Mouse (Mus musculus): ENCODE measurements around the gene Slc17a5.
"Not testable (repeated sequence)": the region's sequence is repeated elsewhere in the genome, so short reads cannot be mapped to it uniquely, and the experiment has no call there.

The Slc17a5 gene

DNA sequence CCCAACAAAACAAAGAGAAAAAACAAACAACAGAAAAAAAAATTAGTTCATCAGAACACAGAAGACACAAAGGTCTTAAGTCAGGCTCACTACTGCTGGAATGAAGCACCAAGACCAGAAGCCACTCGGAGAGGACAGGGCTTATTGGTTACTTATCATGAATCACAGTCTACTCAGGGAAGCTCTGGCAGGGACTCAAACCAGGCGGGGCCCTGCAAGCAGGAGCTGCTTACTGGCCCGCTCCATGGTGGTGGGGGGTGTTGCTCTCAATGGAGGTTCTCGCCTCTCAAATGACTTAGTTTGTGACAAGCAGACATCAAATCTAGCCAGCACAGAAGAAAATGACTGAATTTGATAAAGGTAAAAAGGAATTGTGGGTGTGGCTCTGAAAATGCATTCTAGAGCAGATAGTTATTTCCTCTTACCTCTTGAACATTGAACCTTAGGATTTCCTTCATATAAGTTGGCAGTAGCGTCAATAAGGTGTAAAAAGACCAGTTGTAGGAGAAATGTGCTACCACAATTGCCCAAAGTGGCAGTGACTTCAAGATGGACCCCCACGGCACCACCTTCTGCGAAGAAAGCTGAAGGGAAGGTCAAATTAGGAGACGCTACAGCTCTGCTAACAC lies 29.1 kb downstream of the Slc17a5 start:
- no peak for DNase-seq (ENCODE audit: low spot score)

DNA sequence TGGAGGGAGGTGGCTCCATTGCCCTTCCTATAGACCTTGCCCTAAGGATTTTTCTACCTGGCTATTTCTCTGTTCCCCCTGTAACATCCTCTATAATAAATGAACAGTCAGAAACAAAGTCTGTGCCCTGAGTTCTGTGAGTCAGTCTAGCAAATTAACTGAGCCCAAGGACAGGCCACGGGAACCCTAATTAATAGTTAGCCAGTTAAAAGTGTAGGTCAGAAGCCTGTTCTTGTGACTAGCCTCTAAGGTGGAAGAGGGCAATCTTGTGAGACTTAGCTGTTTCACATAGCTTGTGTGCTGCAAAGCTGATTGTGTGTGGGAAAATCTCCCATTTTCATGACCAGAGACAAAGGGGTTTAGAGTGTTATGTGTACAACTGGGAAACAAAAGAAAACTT lies 30.8 kb downstream of the Slc17a5 start:
- DNase-seq (ENCODE audit: low spot score) = no peak

DNA sequence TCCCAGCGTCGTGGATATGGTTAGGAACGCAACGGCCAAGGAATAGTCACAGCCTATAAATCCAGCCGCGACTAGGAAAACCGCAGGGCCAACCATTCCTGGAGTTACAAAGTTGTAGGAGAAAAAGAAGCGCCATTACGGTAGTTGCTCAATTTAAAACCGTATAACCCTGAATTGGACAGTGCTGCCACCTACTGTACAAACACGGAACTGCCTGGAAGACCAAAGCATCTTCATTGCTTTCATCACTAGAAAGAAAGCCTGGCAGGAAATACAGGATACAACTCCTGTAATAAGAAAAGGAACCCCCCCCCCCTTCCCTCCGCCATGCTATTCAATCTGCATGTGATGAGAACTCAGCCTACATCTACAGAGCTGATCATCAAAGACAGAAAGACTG lies 34.9 kb downstream of the Slc17a5 start:
- DNase-seq (ENCODE audit: low spot score) = peak; percentile 69

DNA sequence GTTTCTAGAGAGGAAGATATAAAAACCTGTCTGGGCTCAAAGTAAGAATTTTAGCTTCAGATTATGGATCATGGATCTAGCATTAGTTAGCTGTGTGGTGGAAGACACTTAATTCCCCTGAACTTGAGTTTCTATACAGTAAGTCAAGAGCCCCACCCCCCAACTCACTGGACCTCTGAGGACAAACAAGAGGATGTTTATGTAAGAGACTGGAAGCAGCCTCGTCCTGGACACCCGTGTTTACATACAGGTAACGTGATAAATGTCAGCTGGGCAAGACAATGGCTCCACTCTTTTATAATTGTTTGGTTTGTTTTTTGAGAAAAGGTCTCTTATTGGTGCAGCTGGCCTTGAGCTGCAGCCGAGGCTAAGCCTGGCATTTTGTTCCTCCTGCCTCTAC lies 36.1 kb downstream of the Slc17a5 start:
- no peak for DNase-seq (ENCODE audit: low spot score)

DNA sequence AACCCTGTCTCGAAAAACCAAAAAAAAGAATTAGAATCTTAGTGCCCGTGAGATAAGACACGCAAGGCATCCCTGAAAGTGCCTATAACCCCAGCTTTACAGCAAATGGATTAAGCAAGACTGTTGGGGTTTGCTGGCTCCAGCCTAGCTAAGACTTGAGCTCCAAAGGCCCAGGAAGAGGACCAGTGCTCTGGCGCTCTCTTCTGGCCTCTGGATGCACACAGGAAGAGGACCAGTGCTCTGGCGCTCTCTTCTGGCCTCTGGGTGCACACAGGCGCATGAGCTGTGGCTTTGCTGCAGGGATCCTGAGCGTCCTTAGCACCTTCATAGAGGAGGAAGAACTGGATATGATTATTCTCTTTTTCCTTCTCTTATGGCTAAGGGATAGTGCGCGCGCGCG lies 40.1 kb downstream of the Slc17a5 start:
- DNase-seq (ENCODE audit: low spot score) = no peak

DNA sequence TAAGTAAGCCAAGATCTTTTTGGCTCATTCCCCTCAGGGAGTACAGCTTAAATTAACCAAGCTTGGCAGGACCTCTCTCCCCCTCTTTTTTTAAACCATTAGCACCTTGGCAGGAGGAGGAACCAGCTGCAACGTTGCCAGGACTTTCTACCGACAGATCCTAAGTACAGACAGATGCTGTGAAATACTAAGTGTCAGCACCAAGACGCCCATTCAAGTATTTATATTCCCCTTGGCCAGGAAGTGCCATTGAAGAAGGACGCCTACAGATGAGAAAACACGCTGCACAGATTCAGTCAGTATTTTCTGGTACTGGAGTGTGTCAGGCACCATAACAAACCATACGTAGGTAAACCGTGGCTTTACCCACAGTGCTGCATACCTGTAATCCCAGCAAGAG lies 40.9 kb downstream of the Slc17a5 start:
- DNase-seq (ENCODE audit: low spot score) = no peak

DNA sequence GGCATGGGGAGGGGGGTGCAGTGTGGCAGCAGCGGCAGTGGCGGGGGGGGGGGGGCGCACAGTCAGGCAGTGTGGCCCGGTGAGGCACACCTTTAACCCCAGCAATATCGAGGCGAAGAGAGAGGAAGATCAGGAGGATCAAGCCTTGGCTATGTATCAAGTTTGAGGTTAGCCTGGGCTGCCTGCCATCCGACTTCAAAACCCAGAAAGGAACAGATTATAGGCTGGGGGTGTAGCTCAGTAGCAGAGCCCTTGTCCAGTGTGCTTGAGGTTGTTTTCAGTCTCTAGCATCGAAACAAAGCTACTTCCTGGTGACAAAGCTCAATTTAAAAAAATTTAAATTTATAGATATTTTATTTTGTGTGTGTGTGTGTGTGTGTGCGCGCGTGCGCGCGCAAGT lies 46.1 kb downstream of the Slc17a5 start:
- no peak for DNase-seq (ENCODE audit: low spot score)

DNA sequence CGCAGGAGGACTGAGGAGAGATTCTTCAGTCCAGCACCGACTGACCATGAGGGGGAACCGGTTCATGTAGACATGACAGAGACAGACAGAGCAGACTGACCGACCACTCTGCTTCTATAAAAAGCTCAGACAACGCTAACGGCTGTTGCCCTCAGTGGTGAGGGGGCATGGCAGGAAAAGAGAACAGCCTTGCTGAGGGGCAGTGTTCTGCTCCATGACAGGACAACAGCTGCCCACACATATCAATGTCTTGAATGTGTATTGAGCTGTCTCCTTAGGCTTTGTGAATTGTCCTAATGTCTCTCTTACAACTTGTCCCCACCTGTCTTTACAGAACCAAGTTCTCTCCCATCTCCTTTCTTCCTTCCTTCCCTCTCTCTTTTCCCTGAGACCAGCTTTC lies 49.4 kb downstream of the Slc17a5 start:
- no peak for DNase-seq (ENCODE audit: low spot score)

DNA sequence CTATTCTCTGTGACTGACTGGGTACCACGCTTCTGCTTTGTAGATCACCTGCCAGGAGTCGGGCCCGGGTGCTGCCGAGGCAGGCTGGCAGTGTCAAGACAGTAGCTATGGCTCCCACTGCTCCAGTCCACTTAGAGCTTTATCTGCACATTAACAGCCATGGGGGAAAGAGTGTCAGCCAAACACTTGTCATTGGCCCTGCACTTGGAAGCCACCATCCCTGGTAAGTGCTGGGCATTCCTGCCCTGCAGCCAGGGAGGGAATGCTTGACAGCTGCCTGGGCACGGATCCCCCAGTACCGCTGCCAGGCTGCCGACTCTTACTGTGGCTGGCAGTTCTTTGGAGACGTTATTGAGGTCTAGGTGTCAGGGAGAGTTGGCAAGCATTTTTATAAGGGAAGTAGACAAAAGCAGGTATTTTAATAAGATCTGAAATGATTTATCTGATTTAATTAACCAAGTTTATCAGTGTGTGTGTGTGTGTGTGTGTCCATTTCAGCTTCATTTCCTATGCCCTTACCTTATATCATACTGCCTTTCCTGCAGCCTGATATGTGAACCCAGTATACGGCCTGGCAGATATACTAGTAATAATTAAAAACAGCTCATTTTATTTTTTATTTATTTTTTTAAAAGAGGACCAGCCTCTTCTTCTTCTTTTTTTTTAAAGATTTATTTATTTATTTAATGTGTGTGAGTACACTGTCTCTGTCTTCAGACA lies 50.5 kb downstream of the Slc17a5 start:
- no peak for DNase-seq (ENCODE audit: low spot score)

DNA sequence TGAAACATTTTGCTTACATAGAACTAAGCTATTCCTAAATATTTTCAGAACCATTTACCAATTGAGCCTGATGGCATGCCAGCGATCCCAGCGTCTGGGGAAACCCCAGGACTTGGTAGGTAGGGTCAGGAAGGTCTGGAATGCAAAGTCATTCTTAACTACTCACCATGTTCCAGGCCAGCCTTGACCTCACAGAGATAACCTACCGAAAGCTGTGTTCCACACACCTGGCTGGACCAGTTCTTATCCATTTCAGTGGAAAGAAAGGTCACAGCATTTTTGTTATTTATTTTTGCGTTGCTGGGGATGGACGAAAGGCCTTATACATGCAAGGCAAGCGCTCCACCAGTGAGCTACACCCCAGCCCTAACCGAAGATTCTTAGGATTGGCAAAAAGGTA lies 53.2 kb downstream of the Slc17a5 start:
- DNase-seq (ENCODE audit: low spot score) = no peak

DNA sequence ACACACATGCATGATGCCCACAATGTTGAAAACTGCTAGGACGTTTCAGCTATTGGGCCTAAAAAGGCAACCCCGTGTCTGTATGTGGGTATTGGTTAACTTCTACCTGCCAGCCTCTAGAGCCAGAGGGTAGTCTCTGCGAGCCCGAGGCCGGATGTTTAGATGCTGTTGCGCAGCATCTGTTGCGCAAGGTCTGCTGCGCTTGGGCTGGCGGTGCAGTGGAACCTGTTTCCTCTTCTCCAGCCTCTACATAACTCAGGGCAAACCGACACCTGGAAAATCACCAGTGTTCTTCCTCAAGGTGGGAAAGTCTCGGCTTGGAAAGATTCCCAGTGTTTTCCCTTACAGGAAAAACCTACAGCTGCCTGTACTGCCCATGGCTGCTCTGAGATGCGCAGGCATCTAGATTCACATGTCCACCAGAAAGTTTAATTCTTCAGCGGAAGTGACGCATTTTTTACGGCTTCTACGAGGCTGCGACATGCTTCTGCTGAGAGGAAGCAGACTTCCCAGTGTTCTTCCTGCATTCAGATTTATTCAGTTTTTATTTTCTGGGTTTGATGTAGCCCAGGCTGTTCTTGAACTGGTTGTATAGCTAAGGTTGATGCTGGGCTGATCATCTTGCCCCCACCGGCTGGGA lies 54.4 kb downstream of the Slc17a5 start:
- DNase-seq (ENCODE audit: low spot score) = no peak

DNA sequence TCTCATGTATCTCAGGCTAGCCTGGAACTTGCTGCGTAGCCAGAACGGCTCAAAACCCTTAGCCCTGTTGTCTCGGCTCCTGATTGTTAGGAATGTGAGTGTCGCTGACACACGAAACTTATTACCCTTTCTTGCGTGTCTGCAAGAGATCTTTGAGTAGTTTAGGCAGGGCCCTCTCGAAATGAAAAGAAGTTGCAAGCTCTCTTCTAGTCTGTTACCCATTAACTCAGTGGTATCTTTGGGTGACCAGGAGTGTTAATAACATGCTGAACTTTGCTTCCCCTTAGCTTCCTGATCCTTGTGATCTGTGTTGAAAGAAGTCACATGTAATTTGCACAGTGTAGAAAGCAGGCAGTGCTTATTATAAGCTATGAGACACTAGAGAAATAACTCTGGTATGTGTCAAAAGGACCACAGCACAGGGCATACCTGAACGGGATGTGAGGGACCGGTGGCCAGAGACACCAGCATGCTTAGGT lies 55.5 kb downstream of the Slc17a5 start:
- DNase-seq (ENCODE audit: low spot score) = no peak

DNA sequence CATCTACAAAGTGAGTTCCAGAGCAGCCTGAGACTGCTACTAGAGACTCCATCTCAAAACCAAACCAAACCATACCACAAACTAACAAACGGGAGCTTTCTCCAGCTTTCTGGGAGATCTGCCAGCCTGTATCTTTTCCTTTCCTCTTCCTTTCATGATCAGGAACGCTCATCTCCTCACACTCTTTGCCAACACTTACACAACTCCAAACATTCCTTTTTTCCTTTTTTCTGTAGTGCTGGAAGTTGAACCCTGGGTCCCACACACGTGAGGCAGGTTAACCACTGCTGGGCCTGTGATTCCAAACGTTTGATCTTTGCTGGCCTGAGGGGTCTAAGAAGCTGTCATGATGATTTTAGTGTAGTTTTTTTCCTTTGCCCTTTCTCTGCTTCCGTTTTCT lies 56.0 kb downstream of the Slc17a5 start:
- no peak for DNase-seq (ENCODE audit: low spot score)

DNA sequence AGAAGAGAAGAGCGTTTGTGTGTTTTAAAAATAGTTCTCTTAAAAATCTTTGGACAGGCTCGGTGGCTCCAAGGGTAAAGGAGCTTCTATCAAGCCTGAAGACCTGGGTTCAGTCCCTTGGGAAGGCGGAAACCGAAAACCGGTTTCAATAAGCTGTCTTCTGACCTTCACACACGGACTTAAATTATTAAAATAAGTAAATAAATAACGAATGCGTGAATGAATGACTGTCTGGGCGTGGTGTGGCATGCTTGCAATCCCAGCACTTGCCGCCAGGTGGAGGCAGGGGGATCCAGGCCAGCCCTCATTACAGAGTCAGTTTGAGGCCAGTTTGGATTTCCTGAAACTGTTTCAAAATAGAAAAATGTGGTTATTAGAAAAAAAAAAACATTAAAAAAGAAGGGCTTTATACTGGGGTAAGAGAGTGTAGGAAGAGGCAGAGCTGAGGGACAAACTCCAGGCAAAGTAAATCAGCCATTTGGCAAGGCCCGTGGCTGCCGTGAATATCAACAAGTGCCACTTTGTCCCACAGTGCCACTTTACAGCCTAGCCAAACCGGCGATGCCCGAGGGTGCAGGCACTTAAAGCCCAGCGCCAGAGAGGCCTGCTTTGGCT lies 60.0 kb downstream of the Slc17a5 start:
- DNase-seq (ENCODE audit: low spot score) = peak; percentile 85

DNA sequence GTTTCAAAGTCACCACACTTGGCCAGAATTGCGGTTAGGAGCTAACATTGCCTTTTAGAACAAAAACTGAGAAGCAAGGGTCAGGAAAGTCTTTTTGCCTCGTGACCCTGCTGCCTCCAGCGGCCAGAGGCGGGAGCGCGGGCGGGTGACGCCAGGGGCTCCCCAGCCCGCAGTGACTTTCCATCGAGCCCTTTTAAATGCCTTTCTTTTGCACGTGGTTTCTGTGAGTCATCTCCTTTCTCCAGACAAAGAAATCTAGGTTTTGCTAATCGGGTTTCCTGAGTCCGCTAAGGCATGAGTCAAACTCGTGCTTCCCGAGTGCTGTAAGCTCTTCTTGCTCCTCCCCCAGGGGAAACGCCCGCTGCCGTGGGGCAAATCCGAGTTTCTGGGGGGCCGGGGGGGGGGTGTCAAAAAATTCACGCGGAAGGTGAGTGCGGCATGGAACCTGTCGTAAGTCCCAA lies 60.5 kb downstream of the Slc17a5 start:
- peak; percentile 87 for DNase-seq (ENCODE audit: low spot score)

DNA sequence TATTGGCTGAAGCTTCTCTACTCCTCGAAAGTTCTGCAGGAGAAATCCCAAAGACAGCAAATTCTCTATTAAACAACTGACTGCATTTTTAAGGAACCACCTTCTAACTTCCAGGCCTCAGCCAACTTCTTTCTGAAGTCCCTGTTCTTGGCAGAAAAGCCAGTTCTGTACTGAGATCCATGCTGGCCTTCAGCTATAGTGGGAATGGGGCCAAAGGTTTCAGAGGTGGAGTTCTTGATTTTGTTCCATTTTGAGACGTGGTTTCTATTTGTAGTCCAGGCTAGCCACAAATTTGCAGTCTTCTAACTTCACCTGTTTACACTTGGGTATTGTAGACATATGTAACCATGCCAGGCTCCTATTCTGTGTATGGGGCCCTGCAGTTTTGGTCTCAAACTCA lies 61.6 kb downstream of the Slc17a5 start:
- peak; percentile 71 for DNase-seq (ENCODE audit: low spot score)

DNA sequence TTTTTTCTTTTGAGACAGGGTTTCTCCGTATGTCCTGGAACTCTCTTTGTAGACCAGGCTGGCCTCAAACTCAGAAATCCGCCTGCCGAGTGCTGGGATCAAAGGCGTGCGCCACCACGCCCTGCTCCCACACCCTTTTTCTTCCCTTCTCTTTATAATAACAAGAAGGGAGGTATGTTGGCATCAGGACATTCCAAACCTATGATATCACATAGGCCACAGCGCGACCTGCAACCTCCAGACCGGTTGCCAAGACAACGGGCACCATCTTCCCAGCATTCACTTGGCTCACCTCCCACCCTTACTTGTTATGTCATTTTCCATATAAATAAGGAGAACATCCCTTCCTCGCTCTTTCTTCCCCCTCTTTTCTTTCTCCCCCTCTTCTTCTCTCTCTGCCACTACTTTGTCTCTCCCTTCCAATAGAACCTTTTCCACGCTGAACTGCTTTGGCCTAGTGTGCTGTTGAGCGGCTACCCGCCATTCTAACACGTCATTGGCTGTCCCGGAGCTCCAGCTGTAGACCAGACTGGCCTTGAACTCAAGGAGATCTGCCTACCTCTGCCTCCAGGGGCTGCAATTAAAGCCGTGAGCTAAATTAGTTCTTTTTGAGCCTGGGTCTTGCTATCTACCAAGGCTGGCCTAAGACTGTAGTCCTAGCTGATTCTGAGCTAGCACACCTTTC lies 62.2 kb downstream of the Slc17a5 start:
- no peak for DNase-seq (ENCODE audit: low spot score)

DNA sequence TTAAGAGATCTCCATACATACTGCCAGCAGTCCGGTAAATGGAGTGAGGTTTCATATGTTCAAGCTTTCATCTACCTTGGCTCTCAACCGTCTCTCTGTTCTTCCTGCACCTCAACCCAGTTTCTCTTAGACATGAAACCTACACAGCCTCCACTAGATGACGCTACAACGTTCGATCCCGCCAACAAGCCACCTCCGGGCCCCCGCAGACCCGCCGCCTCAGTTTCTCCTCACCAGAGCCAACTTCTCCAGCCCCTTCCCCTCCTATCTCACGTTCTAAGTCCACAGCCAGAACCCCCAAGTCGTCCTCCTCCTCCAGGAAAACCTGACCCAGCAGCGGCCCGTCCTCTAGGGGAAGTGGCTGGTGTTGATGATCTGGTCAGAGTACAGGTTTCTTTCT lies 66.2 kb downstream of the Slc17a5 start:
- no peak for DNase-seq (ENCODE audit: low spot score)

DNA sequence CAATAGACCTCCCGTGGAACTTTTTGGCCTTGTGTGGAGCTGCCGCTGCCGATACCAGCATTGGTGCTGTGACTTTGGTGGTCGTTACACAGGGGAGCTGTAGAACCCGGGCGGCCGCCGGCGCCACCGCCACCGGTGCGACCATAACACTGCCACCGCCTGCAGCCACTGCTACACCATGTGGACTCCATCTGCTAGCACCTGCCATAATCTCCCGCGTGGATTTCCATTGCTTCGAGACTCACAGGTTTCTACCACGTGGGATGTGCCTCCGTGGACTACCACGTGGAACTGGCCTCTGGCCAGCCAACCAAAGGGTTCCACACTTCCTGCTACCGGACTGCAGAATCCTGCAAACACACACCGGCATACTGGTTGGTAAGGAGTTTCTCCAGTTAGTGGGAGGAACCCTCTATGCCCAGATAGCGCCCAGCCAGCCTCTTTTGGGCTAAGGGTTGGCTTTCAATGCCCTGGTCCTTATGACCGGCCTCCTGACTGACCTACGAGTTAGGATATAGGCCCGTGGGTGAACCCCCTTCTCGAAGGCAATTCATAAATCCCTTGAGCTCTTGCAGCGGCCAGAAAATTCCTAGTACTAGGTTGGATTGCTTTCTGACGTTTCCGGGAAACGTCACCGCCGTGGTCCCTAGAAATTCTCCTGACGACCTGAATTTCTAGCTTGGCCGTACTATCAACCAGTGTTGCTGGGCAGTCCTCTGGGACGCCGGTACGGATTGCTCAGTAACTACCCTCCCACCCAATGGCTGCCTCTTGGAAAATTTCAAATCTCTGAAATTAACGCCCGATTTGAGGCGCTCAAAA lies 66.8 kb downstream of the Slc17a5 start:
- no peak for DNase-seq (ENCODE audit: low spot score)

DNA sequence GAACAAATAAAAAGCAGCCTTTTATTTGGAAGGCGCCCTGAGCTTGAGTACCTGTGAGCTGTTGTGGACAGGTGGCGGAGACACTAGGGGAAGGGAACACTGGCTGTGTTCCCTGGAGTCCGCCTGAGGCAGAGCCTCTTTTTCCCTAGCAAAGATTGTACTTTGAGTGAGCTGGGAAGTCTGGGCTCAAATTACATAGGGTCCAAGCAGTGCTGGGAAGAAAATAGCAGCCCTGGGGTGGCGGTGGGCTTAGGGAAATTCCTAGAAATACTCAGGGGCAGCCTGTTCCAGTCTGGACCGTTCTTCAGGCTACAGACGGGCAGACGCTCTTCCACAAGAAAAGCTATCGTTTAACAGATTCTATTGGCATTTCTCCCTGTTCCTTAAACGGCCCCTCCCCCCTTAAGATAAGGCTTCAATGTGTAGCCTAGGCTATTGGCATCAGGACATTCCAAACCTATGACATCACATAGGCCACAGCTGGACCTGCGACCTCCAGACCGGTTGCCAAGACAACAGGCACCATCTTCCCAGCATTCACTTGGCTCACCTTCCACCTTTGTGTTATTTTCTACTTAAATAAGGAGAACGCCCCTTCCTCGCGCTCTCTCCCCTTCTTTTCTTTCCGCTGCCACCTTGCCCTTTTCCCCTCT lies 67.6 kb downstream of the Slc17a5 start:
- no peak for DNase-seq (ENCODE audit: low spot score)

DNA sequence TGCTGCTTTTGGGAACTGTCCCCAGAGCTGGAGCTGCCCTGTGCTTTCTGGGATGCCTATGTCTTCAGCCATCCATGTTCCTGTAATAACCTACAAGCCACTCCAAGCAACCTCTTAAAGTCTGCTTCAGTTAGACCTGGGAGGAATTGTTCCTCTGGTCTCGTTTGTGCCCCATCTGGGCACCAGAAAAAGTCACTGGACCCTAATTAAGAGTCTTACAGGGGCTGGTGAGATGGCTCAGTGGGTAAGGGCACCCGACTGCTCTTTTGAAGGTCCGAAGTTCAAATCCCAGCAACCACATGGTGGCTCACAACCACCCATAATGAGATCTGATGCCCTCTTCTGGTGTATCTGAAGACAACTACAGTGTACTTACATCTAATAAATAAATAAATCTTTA lies 70.6 kb downstream of the Slc17a5 start:
- not testable (repeated sequence) for DNase-seq (ENCODE audit: low spot score)
